Mouse (Mus musculus): Measurements from ENCODE around the gene Ehbp1.
A peak's percentile ranks its signal among the peaks of the same experiment; 100 is the strongest.

The Ehbp1 gene

DNA sequence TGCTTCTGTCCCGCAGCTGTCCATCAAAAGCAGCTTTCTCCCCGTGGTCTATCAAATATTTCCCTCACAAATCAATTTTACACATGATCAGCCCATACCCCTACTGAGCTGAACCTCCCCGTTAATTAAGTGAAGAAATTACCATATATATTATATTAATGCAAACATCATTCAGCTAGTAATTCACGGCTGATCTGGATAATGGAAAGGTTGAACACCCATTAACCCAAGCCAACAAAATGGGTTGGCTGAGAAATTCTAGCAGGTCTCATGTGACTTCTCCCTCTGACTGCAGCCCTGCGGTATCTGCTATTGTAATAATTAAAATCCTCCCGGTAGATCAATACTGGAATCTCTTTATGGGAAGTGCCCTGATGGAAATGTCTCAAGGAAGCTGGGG, 286.2 kb downstream of the Ehbp1 start:
- DNase-seq (ENCODE audit: low read depth, low spot score), result no peak

DNA sequence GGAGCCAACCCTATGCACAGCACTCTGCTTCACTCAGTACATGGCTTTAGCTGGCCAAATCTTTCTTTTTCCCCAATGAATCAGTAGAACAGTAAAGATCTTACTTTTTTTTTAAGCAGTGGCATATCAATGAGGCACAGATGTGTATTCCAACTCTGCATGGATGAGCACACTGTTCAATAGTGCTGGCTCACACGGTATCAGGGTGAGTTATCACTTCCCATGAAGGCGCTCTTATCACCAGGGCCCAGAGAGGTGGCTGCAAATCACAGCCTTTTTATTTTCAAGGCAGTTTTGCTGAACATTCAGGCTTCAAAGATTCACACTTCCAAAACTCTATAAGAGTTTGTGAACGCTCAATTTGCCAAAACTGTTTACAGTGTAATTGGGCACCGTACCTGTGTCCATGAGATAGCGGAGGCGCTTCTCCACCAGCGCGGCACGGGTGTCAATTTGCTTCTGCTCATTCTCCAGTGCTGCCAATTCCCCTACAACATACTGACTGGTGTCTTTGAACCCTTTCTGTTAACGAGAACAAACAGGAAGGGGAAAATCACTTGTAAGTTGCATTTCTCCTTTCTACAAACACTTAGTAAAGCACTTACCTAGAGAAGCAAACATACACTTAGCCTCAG, 288.9 kb downstream of the Ehbp1 start:
- DNase-seq (ENCODE audit: low read depth, low spot score), result no peak

DNA sequence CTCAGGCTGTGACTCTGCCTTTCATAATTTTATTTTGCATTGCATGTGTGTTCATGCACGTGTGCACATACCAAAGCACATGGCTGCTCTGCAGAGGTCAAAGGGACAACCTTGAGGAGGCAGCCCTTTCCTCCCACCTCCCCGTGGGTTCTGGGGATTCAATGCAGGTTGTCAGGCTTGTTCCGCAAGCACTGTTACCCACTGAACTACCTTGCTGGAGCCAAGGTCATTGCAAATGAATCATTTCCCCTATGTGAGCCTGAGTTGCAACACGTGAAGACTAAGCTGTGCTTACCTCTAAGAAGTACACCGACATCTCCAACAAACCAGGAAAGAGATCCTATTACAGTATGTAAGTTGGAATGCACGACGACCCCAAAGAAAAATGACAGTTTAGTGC, 291.2 kb downstream of the Ehbp1 start:
- DNase-seq (ENCODE audit: low read depth, low spot score), result no peak

DNA sequence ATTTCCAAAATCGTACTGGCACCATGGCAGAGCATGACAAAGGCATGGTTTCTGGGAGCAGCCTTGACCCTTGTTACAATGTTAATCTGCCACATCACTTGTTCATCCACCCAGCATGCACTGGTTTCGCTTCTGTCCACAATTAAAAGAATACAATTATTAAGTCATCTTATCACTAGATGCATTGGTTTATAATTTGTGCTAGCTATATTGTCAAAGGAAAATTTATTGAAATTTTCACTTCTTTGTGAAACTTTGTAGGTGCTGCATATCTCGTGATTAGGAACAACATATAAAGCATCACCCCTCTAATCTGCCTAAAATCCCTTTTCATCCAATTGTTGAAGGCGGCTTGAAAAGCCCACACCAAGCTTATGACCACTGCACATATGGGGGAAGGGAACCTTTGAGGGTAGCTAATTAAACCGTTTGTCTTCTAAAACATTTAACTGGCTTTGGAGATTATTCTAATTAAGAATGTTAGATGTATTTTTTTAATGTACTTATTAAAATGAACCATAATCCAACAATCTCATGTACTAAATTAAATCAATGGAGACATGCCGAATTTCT, 302.2 kb downstream of the Ehbp1 start:
- no peak for DNase-seq (ENCODE audit: low read depth, low spot score)

DNA sequence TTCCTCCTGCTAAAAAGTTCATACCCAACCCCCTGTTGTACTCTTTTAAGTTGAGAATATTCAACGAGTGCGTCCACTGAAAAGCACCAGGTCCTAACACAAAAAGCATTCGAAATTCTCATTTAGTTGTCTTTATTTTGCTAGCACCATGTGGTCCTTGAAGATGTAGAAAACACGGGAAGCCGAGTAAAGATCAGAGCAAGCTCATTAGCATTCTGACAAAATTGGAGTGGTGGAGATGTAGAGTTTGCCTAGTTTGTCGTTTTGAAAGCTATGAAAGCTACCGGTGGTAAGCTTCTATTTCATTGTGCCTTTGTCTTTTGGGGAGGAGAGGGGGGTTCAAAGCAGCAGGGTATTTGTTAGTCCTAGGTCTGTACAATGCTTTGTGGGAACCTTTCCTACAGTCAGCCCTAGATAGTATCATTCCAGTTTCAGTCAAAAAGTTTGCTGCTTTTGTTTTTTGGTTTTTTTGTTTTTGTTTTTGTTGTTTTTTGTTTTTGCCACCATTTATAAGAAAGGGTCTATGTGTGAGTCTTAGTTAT, 307.5 kb downstream of the Ehbp1 start:
- no peak for DNase-seq (ENCODE audit: low read depth, low spot score)

DNA sequence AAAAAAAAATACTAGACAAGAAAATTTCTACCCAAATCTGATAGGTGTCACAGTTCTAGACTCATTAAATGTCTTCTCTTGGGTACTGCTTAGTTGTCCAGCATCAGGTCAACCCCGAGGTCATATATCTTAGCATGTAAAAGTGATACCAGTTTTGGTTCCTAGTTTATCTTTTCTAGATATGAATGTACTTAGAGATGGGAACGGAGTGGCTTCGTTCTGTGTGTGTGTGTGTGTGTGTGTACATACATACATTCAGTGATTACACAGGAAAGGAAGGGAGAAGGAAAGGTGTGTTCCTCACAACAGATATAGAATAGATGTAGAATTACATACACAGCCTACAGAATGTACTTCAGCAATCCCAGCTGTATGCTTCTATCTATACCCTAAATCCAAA, 308.5 kb downstream of the Ehbp1 start:
- no peak for DNase-seq (ENCODE audit: low read depth, low spot score)

DNA sequence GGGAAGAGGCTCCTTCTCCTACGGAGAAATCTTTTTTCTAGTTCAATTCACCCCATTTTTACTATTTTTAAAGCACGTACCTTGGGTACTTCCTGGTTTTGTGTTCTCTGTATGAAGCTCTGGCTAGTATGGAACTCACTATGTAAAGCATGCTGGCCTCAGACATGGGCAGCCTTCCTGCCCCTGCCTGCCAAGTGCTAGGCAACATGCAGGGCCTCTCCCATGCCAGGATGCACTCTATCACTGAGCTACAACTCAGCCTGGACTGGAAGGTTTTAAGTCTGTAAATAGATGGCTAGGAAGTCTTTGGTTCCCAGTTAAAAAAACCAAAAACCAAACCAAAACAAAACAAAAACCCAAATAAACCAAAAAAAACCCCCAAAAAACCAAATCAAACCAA, 321.5 kb downstream of the Ehbp1 start:
- no peak for DNase-seq (ENCODE audit: low read depth, low spot score)

DNA sequence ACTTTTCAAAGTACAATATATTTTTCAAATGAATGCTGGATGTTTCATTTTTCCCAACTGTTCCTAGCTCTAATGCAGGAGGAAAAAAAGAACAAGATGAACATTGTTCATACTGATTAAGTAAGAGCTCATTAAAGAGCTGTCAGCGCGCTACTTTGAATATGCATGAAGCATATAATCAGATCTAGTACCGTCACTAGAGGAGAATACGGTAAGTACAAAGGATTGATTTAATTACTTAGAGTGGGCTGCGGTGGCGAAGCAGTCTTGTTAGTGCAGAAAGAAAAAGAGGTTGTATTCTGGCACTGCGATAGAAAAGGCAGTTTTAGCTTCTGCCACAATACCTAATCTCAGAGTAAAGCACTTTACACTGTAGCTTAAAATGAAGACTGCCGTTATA, 324.6 kb downstream of the Ehbp1 start:
- peak; percentile 55 for DNase-seq (ENCODE audit: low read depth, low spot score)

DNA sequence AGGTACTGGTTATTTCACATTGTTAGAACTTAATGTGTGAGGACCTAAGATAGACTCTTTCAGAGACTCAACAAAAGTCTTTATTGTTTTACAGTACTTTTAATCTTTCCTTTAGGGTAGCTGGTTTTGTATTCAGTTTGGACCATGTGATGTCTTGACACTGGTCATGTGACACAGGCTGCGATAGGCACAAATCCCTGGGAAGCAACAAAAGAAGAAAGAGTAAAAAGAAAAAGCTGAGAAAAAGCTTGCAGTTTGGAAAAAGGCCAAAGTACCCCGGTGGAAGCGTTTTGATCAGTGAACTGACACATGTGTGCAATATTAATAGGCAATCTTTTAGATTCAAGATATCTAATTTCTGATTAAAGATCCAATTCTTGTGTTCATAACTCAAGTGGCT, 325.8 kb downstream of the Ehbp1 start:
- DNase-seq (ENCODE audit: low read depth, low spot score), result no peak

DNA sequence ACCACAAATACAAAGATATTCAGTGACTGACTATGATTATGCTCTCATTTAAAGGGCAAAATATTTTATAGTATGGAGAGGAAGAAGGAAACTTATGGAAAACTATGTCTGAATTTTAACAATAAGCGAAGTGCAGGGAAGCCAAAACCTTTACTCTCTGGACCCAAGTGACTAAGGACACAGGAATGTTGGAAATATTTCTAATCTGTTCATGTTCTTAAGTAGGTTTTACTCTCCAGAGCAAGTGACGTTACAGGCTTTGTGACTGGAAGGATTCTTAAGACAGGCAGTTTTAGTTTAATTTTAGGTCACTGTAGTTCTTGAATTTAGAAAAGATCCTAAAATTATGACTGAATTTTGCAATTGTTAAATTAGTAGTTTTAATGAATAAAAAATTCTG, 333.3 kb downstream of the Ehbp1 start:
- DNase-seq (ENCODE audit: low read depth, low spot score), result no peak

DNA sequence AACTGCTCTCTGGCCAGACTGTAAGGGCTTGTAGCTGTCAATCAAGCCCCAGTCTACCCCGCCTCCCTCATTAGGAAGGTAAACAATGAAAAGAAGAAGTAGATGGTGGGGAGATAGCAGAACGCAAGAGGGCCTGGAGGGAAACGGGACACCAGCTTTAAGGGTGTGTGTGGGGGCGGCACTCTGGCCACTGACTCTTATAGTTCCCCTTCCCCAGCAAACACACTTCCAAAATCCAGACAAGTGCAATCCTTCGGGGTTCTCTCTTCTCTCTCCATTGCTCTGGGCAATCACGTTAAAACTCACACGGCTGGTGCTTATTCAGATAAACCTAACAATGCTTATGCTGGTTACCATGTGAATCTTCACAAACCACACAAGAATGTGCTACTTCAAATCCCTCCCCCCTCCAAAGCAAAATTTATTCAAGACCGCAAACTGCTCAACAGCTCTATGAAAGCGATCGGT, 333.9 kb downstream of the Ehbp1 start:
- DNase-seq (ENCODE audit: low read depth, low spot score), result no peak

DNA sequence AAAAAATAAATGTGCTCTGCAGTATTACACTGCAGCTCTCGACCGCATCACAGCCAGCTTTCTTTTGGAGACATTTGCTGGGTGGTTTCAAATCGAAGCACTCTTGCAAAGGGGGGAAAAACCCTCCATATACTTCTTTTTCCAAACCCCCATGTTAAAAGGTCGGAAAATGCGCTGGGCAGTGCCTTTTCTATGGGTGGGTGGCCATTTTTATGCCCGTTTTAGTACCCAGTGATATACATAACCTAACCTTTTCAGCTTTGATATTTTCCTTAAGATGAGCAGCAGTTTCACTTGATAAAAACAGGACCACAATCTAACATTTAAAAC, 334.3 kb downstream of the Ehbp1 start:
- DNase-seq (ENCODE audit: low read depth, low spot score), result no peak

DNA sequence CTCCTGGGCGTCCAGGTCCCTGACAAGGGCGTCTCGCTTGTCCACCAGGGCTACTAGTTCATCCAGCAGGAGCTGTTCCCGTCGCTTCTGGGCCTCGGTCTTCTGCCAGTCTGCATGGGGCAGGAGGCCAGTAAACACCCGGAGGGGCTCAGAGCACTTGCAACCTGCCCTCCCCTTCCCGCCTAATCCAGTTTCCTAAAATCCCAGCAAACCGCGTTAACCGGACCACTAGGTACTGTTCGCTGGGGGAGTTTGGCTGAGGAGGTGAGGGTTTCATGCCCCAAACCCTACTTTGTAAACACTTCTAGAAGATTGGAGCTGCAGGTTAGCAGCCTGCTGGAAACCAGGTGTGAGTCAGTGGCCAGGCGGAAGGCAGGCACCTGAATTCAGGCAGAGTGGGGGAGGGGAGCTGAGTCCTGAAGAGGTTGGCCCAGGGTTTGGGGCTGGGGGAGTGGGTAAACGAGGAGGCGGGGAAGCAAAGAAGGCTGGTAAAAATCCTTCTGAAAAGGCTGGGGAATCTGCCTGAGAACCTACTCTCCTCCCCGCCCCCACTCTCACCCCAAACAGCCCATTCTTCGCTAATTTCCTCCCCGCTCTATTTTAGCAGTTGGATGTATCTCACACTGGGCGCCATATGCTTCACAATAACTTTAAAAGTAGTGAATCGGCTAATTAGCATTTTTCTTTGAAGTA, 334.9 kb downstream of the Ehbp1 start:
- DNase-seq (ENCODE audit: low read depth, low spot score), result peak; percentile 28

DNA sequence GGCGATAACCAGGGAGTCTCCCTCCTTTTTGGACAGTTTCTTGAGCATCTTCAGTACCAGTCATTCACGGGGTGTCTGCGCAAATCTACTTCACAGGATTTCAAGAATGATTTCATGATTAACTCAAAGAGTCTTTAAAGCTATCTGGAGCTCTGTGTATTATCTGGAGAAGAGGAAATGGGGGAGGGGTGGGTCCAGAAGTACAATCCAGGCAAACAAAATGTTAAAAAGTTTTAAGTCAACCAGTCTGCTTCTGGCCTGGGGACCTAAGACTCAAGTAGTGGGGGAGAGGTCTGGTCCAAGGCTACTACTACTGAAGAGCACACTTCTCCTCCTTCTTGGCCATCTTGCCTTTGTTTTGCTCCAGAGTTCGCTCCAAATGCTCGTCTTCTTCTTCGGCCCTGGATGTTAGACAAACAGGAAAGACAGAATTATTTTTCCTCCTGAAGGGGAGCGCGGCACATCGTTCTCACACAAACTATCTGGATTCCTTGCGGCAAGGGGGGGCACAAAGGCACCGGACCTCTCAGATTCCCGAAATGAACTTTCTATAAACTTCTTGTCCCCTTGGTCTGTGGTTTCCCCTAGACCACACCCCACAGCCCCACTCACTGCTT, 335.5 kb downstream of the Ehbp1 start:
- no peak for DNase-seq (ENCODE audit: low read depth, low spot score)

DNA sequence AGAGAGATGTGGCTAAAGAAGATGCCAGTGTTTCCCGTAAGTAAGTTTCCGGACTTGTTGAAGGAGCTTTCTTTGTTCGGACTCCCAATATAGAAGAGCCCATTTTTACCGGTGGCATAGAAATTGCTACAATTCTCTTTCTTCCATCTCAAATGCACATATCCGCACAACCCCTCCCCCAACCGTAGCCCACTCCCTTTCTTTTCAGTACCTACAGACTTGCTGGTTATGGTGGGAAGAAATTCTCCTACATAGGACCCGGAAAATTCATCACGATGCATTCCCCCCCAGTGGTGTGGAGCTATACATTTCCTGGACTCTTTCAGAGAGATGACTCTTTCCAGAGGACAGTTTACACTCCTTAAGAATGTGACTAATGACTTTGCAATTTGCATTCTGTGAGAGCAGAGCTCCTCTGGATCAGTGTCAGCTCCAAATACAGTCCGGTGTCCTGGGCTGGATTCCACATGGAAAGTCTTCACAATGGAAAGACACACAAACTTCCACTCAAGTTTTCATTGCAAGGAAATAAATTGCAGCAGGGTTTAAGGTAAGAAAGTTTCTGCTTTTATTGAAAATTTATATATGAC, 336.7 kb downstream of the Ehbp1 start:
- DNase-seq (ENCODE audit: low read depth, low spot score), result no peak

DNA sequence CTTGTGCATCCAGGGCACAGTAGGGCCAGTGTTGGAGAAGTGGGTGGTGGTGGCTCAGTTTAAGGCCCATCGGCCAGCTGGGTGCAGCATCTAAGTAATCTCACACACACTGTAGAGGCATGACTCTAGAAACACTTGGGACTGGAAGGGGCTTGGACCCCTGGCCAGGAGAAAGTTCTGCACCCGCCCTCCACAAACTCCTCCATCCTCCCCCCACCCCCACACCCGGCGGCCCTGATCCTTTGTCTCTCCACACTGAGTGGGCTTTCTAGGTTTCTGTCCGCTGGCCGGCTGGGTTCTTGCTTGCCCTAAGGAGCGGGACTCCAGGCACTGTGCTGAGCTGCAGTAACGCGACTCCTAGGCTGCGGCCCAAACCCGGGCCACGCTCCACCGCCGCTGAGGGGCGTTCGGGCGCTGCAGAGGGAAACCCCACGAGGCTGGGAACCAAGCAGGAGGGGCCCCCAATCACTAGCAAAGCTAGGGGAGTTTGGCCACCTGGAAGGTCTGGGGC, 337.7 kb downstream of the Ehbp1 start:
- DNase-seq (ENCODE audit: low read depth, low spot score), result no peak

DNA sequence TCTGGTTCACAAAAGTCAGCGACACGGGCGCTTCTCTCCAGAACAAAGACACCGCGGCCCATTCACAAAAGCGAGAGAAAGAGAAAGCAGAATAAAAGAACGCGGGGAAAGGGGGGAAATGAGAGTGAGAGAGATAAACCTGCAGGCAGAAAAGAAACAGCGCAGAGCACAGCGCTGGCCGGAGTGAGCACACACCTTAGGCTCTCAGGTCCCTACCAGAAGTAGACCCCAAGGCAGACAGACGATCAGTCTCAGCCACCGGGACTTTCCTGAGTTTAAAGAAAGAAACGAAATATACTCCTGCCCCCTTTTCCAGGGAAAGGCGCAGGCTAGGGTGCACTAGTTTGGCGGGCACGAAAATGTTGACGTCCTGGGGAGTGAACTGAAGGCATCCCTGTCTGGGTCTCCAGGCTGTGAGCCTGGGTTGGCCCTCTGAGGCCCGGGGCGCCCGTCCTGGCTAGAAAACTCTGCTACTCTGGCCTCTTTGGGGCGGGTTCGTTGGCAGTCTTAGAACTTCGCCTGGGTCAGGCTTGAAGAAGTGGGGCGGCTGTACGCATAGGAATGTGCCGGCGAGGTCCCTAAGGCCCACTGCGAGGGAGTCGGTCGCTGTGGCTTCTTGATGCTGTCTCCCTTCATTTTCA, 338.6 kb downstream of the Ehbp1 start:
- no peak for DNase-seq (ENCODE audit: low read depth, low spot score)

DNA sequence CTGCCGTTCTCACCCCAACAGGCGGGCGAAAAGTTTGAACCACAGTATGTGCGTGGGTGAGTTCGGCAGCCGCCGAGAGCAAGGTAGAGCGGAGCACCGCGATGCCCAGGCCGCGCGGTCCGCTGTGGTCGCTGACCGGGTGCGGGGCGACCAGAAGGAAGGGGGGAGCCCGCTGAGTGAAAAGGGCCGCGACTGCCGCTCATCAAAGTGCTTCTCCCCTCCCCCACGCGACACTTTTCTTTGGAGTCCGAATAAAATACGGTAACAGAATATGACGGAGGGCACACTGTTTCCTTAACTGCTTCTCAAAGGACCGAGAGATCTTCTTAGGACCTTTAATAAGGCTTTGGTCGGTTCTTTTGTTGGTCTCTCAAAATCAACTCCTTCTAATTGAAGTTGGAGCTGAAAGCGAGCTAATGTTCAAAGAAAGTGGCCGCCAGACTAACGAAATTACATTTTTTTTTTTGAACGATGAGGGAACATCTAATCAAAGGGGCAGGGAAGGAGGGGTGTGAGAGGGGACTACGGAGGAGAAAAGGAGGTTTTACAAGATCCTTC, 339.2 kb downstream of the Ehbp1 start, which contains the start of gene Otx1:
Gene Otx1 (minus strand): TSS at position 115 of the 558 bp plus-strand sequence.
- no peak for DNase-seq (ENCODE audit: low read depth, low spot score)

DNA sequence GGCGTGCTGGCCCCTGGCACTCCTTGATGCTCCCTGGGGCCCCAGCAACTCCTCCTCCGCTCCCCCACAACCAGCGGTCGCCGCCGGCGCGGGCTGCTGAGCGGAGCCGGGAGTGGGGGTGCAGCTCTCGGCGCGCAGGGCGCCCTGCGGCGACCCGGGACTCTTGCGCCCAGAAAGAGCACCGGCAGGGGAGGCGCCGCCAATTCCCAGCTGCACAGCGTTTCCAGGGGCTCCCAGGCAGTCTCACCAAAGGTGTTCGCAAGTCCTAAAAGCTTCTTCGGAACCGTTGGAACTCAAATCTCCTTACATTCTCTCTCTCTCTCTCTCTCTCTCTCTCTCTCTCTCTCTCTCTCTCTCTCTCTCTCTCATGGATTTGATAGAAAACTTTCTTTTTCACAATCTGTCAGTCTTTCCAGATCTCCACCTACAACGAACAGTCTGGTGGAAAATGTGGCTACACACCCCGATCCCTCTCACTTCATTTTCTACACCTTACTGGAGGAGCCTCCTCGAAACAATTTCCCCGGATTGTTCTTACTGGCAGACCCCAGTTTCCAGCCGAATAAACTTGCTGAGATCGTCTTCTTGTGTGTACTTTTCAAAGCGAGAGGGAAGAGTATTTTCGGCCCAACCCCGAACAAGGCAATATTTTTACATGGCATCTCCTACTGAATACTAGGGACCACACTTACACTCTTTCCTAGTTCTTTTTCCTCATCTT, 339.9 kb downstream of the Ehbp1 start:
- DNase-seq (ENCODE audit: low read depth, low spot score), result no peak

DNA sequence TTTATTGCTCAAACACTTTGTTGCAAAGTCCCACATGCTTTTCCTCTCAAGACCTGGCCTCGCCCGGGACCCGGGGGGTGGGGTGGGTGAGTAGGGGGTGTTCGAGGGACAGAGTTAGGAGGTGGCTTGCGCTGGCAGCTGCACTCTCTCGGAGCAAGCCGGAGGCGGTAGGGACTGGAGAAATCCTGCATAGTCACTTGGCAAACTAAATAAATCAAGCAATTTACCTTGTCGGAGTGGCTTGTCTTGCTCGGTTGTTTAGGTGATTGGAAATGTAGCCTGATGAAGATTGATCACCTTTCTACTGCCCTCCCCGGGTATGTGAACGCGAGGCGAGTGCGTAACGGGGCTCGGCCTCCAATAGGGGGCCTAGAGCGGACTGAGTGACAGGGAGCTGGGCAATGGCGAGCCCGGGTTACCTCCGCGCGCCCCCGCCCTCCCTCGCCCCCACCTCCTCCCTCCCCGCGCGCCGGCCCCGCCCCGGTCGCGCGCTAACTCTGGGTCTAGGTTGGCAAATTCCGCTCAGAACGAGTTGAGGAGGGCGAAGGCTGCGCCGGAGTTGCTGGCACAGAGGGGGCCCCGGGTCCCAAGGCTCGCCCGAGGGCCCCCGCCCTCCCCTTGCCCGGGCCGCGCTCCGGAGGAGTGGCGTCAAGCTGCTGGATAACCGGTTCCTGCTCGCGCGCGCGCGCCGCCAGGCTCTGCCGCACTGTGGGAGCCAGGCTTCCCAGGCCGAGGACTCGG, 340.6 kb downstream of the Ehbp1 start:
- DNase-seq (ENCODE audit: low read depth, low spot score), result peak; percentile 48

Measured in brain, adult 2 months (tissue).